Mouse (Mus musculus) brain, embryonic 14.5 days (tissue): ENCODE data around the gene Cfap44.

Experiments
- CTCF ChIP-seq: fragments of 200-500 bp; IDR thresholded peaks from 2 replicates; pipeline ENCODE4 v1.5.1; 2012; ENCODE audit warnings: inconsistent platforms, mild to moderate bottlenecking, moderate library complexity, borderline replicate concordance; ENCODE audit not compliant: insufficient read depth, insufficient read length; ENCODE audit errors: extremely low read depth
- POLR2A ChIP-seq: fragments of 200-500 bp; IDR thresholded peaks from 2 replicates; pipeline ENCODE4 v1.6.1; 2012; ENCODE audit warnings: mild to moderate bottlenecking, inconsistent platforms, borderline replicate concordance; ENCODE audit not compliant: poor library complexity, insufficient read depth, insufficient read length, severe bottlenecking; ENCODE audit errors: extremely low read depth

GRCm38 (mm10) chr16:44479852-44480251, 85.3 kb downstream of the Cfap44 start:
- TF ChIP-seq CTCF (no peak), POLR2A (no peak)
